Mouse (Mus musculus) liver, embryonic 15.5 days (tissue): ENCODE results near the gene Pros1. TPM values are rescaled to one million over a fixed set of nuclear protein-coding genes. Genes with fewer than 3 reads are reported as not detected.

ENCODE experiments used
- ATAC-seq: fragments of 200-750 bp; cut with Nextera tagmentation; 2 replicates; pipeline ENCODE4 v1.8.0; 2017; ENCODE audit warnings: moderate number of reproducible peaks, mild to moderate bottlenecking, moderate library complexity; ENCODE audit not compliant: insufficient read depth
- H3K27ac ChIP-seq: fragments of 300-500 bp; sonication (generic); replicated peaks from 2 replicates; pipeline ENCODE4 v1.5.1; 2015; ENCODE audit warnings: mild to moderate bottlenecking, inconsistent platforms
- H3K27me3 ChIP-seq: fragments of 300-500 bp; sonication (generic); 2 replicates; pipeline ENCODE4 v1.6.1; 2015; ENCODE audit warnings: mild to moderate bottlenecking, inconsistent platforms
- H3K36me3 ChIP-seq: fragments of 300-500 bp; sonication (generic); replicated peaks from 2 replicates; pipeline ENCODE4 v1.6.1; 2015; ENCODE audit warnings: moderate library complexity, mild to moderate bottlenecking, inconsistent platforms
- H3K4me1 ChIP-seq: fragments of 300-500 bp; sonication (generic); replicated peaks from 2 replicates; pipeline ENCODE4 v1.6.1; 2015; ENCODE audit warnings: inconsistent platforms
- H3K4me2 ChIP-seq: fragments of 300-500 bp; sonication (generic); 2 replicates; pipeline ENCODE4 v1.6.1; 2015; ENCODE audit warnings: moderate library complexity, mild to moderate bottlenecking, inconsistent platforms
- H3K4me3 ChIP-seq: fragments of 300-500 bp; sonication (generic); replicated peaks from 2 replicates; pipeline ENCODE4 v1.5.1; 2015; ENCODE audit warnings: mild to moderate bottlenecking, inconsistent platforms
- H3K9ac ChIP-seq: fragments of 300-500 bp; sonication (generic); 2 replicates; pipeline ENCODE4 v1.6.1; 2015; ENCODE audit warnings: moderate library complexity, mild to moderate bottlenecking, inconsistent platforms
- H3K9me3 ChIP-seq: fragments of 300-500 bp; sonication (generic); replicated peaks from 2 replicates; pipeline ENCODE4 v1.6.1; 2016; ENCODE audit warnings: inconsistent platforms
- WGBS: fragments of 180-500 bp; shearing (Covaris S2); methylation state at CpG from one replicate; pipeline ENCODE4 v1.1.7; 2015; ENCODE audit warnings: mixed read lengths; ENCODE audit not compliant: insufficient replicate concordance; 5-methylcytosine and 5-hydroxymethylcytosine counted together
- microRNA-seq: library from miRNA; unstranded; fragments of <30 nt; microRNA quantifications from one replicate; pipeline ENCODE4, GENCODE M21; 2016
- polyA plus RNA-seq: library from polyadenylated mRNA; unstranded; fragments of >200 nt; fragmentation: Nextera tagmentation; extraction: Ambion mirVana; gene quantifications from 2 replicates; pipeline ENCODE4 v1.2.1, GENCODE M21; 2015

Pros1 gene
- polyA plus RNA-seq, 1 experiment from 2014 or later = 12.1 TPM

- Histone ChIP-seq H3K4me3 (no peak overlapping the region), H3K9me3 (no peaks in the 10 kb centered on the region), H3K9ac (no peak overlapping the region), H3K36me3 (no peaks in the 10 kb centered on the region), H3K4me1 (no peaks in the 10 kb centered on the region), H3K27ac (no peak overlapping the region), H3K4me2 (no peak overlapping the region), H3K27me3 (no peaks in the 10 kb centered on the region)
- WGBS = 69% methylated on average over 10 of the region's 10 CpGs
- no peak for ATAC-seq
Observed at GRCm38 (mm10) chr16:62941763-62942162, 87.7 kb downstream of the Pros1 start.

- 67% methylated on average over 16 of the region's 16 CpGs for WGBS
- Histone ChIP-seq H3K27ac (no peak overlapping the region), H3K9me3 (no peaks in the 10 kb centered on the region), H3K4me1 (no peaks in the 10 kb centered on the region), H3K27me3 (no peaks in the 10 kb centered on the region), H3K4me3 (no peak overlapping the region), H3K4me2 (no peak overlapping the region), H3K36me3 (no peaks in the 10 kb centered on the region), H3K9ac (no peak overlapping the region)
- ATAC-seq = no peak
Observed at GRCm38 (mm10) chr16:62942418-62943410, 88.6 kb downstream of the Pros1 start.

DNA sequence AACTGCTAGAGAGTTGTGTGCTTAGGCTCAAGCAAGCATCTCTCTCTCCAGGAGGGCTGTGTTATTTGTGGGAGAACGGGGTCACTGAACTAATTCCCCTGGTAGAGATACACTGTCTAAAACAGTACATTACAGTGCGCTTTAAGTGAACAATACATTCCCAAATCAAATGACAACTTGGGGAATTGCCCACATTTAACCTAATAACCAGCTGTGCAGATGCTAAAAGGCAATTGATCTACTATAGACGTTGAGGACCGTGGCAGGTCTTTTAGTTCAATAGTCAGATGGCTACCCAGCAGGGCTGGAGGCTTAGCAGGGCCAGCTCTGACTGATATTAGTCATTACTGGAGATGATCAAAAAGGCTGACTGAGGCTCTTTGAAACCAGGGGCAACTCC, 104.4 kb downstream of the Pros1 start:
- H3K4me2 ChIP-seq = no peak overlapping the region
- no peaks in the 10 kb centered on the region for H3K4me1 ChIP-seq
- no peak overlapping the region for H3K27ac ChIP-seq
- no peak overlapping the region for H3K4me3 ChIP-seq
- H3K27me3 ChIP-seq = no peaks in the 10 kb centered on the region
- H3K36me3 ChIP-seq = no peaks in the 10 kb centered on the region
- no peak overlapping the region for H3K9ac ChIP-seq
- WGBS = 71% methylated on average over 4 of the region's 4 CpGs
- no peaks in the 10 kb centered on the region for H3K9me3 ChIP-seq
- ATAC-seq = no peak

DNA sequence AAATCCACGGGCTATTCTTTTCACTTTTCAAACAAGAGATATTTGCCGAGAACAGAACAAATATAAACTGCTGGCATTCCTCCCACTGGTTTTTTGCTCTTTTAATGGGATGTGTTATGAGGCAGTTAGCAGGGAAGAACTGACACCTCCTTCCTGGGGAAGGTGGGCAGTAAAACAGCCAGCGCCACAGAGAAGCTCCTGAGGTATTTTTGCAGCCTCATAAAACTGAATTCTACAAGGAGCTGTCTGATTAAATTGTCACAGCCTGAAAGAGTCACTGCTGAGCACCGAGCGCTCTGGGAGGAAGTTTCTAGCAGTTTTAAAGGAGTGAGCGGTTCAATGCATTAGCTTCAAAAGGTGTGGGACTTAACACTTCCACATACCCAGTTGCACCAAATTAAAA, 110.3 kb downstream of the Pros1 start:
- Histone ChIP-seq H3K27ac (no peak overlapping the region), H3K9ac (no peak overlapping the region), H3K36me3 (no peaks in the 10 kb centered on the region), H3K27me3 (no peaks in the 10 kb centered on the region), H3K4me1 (no peaks in the 10 kb centered on the region), H3K4me3 (no peak overlapping the region), H3K9me3 (no peaks in the 10 kb centered on the region), H3K4me2 (no peak overlapping the region)
- no peak for ATAC-seq
- WGBS = 48% methylated on average over 6 of the region's 6 CpGs

DNA sequence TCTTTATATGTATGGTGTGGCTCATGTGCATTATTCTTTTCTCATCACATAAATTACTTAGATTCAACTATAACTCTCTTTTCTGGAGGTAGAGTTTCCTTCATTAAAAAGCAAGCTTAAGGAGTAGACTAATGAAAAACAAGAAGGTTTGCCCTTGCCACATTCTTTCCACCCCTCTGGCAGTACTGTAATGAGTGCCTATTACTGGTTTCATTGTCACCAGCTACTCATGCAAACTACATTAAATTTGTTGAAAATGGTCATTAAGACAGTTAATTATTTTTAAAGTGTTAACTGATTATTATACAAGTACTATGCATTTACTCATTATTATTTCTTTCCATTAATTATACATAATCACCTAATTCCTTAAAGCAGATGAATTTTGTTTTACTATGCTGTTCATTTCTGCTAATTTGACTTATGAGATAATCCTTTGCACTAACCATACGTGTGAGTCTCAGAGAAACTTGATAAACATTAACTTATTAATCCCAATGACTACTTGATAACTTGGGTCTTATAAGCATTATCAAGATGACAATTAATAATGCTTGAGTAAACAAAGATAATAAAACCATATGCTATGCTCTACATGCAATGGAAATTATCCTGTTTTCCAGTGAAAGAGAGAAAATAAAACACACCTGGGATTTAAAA, 117.7 kb downstream of the Pros1 start:
- WGBS = 41% methylated on average over 1 of the region's 1 CpGs

GRCm38 (mm10) chr16:62974926-62975325, 120.8 kb downstream of the Pros1 start:
- Histone ChIP-seq H3K4me1 (no peaks in the 10 kb centered on the region), H3K27ac (no peak overlapping the region), H3K27me3 (no peaks in the 10 kb centered on the region), H3K9ac (no peak overlapping the region), H3K4me3 (no peak overlapping the region), H3K36me3 (no peaks in the 10 kb centered on the region), H3K4me2 (no peak overlapping the region), H3K9me3 (no peaks in the 10 kb centered on the region)
- WGBS = 73% methylated on average over 1 of the region's 1 CpGs
- no peak for ATAC-seq

More for the DNA sequence above, 117.7 kb downstream of the Pros1 start:
- no peak overlapping the region for H3K4me3 ChIP-seq
- H3K9ac ChIP-seq = no peak overlapping the region
- H3K36me3 ChIP-seq = no peaks in the 10 kb centered on the region
- H3K9me3 ChIP-seq = no peaks in the 10 kb centered on the region
- no peak overlapping the region for H3K4me2 ChIP-seq
- H3K27ac ChIP-seq = no peak overlapping the region
- no peak for ATAC-seq
- H3K4me1 ChIP-seq = no peaks in the 10 kb centered on the region
- no peaks in the 10 kb centered on the region for H3K27me3 ChIP-seq

Small RNAs within 50 kb of the gene (microRNA-seq; reads per million reads assigned to microRNA genes)
- gene Gm25986 = not detected

Other genes with a start within 250 kb of the Pros1 start
- 3.3 and 4.6 TPM in 2 replicates for gene Nsun3, start 67.5 kb upstream of the Pros1 start, polyA plus RNA-seq
- 0.05 and 0.14 TPM in 2 replicates for gene Stx19, start 39.6 kb upstream of the Pros1 start, polyA plus RNA-seq
- gene Arl13b, start 7.3 kb upstream of the Pros1 start, polyA plus RNA-seq = 3.0 and 4.1 TPM in 2 replicates